ENCODE assay signal across 8 mouse cellular contexts in genomic region chr15:12205160-12205901, GRCm38 (mm10). TPM values are rescaled to one million over a fixed set of nuclear protein-coding genes. Genes with fewer than 3 reads are reported as not detected.
DNase-seq lines count a peak whose midpoint lies in the region; ATAC-seq and TF ChIP-seq lines count a peak whose summit lies in the region.

No protein-coding gene starts in this region.

- peak; percentile 78 for ATAC-seq in heart, embryonic 11.5 days (replicated peaks; ENCODE audit: insufficient number of reproducible peaks, low FRiP score, low TSS enrichment)
- peak; percentile 77 for ATAC-seq in embryonic facial prominence, embryonic 12.5 days (ENCODE audit: insufficient number of reproducible peaks, insufficient read depth, low FRiP score, low TSS enrichment)
- peak; percentile 83 for ATAC-seq in intestine, embryonic 15.5 days

- H3K9ac ChIP-seq in heart, embryonic 11.5 days (ENCODE audit: low read depth, low read length): peak overlapping the region; percentile 93
- peak overlapping the region; percentile 64 for H3K9ac ChIP-seq in CH12.LX (ENCODE audit: insufficient read depth, low read depth)
- H3K9ac ChIP-seq in embryonic facial prominence, embryonic 12.5 days: peak overlapping the region; percentile 94
- peak overlapping the region; percentile 93 for H3K9ac ChIP-seq in intestine, embryonic 15.5 days

- H3K4me2 ChIP-seq in heart, embryonic 11.5 days: peak overlapping the region; percentile 84
- peak overlapping the region; percentile 92 for H3K4me2 ChIP-seq in CH12.LX (ENCODE audit: insufficient read depth, low read depth, poor library complexity, severe bottlenecking)
- H3K4me2 ChIP-seq in embryonic facial prominence, embryonic 12.5 days (replicated peaks): peak overlapping the region; percentile 63
- H3K4me2 ChIP-seq in intestine, embryonic 15.5 days (replicated peaks): peak overlapping the region; percentile 70

- no peaks in the 10 kb centered on the region for H3K36me3 ChIP-seq in heart, embryonic 11.5 days (ENCODE audit: control insufficient read depth, insufficient read depth, low read length)
- H3K36me3 ChIP-seq in CH12.LX (replicated peaks in 1 of 2; ENCODE audit: control insufficient read depth in 1 of 2, insufficient read depth in 1 of 2, low read length in 1 of 2): peaks cover 6 to 30% of the 10 kb centered on the region in 2 experiments
- no peaks in the 10 kb centered on the region for H3K36me3 ChIP-seq in embryonic facial prominence, embryonic 12.5 days
- no peaks in the 10 kb centered on the region for H3K36me3 ChIP-seq in intestine, embryonic 15.5 days
- 0 out of 2 replicates have a peak, but pooled peaks cover 8% of the 10 kb centered on the region for H3K36me3 ChIP-seq in midbrain, embryonic 10.5 days

- TF ChIP-seq RAD21 in CH12.LX (IDR thresholded peaks at IDR 0.05; ENCODE audit: low read depth, low read length): no peak; the same call in 1 of the 2 replicates

- under 1% methylated on average over 66 of the region's 73 CpGs for WGBS in heart, embryonic 11.5 days (ENCODE audit: insufficient replicate concordance)
- WGBS in embryonic facial prominence, embryonic 12.5 days: 1% methylated on average over 54 of the region's 73 CpGs
- WGBS in intestine, embryonic 15.5 days: under 1% methylated on average over 63 of the region's 73 CpGs
- under 1% methylated on average over 73 of the region's 73 CpGs for WGBS in midbrain, embryonic 10.5 days

- H3K79me2 ChIP-seq in CH12.LX (replicated peaks; ENCODE audit: control insufficient read depth, extremely low read depth, insufficient read depth, poor library complexity, severe bottlenecking): peaks cover 22% of the 10 kb centered on the region

- dilution Hi-C loops in CH12.LX (cut with MboI; ENCODE audit: extremely low pct_ligation_motif_present, extremely low pct_unique_long_range_greater_than_20kb, low sequenced_read_pairs): no loop called here

- no peak for TF ChIP-seq POLR2A in CH12.LX (IDR thresholded peaks at IDR 0.05; ENCODE audit: low read depth, low read length)

- H3K27ac ChIP-seq in heart, embryonic 11.5 days (ENCODE audit: low read depth, low read length): peak overlapping the region; percentile 86
- H3K27ac ChIP-seq in CH12.LX (ENCODE audit: insufficient read depth, low read depth): peak overlapping the region; percentile 51; the same call in 1 of the 2 replicates
- H3K27ac ChIP-seq in embryonic facial prominence, embryonic 12.5 days: peak overlapping the region; percentile 82
- peak overlapping the region; percentile 89 for H3K27ac ChIP-seq in intestine, embryonic 15.5 days
- peak overlapping the region; percentile 94 for H3K27ac ChIP-seq in midbrain, embryonic 10.5 days (replicated peaks)

- in situ Hi-C loops in CH12.LX (cut with MboI; ENCODE audit: low pct_ligation_motif_present, low pct_unique_long_range_greater_than_20kb, low sequenced_read_pairs): loop anchor here (5.0 kb wide), 1 partner anchor 37 kb away; no protein-coding TSS in a partner anchor

- no peak for DNase-seq in heart, postnatal 4 days
- DNase-seq in CH12.LX (ENCODE audit: extremely low read depth): peak; percentile 31
- peak; percentile 52 for DNase-seq in midbrain, embryonic 10.5 days (ENCODE audit: low spot score)
- DNase-seq in right cerebral cortex, postnatal 25 days: no peak
- no peak for DNase-seq in right cerebral cortex, postnatal 36 days (ENCODE audit: low spot score in 2 of 2)

- no peak for TF ChIP-seq EP300 in CH12.LX (IDR thresholded peaks at IDR 0.05; ENCODE audit: low read length)

- no peak for TF ChIP-seq CTCF in CH12.LX (conservative IDR thresholded peaks at IDR 0.05 in 1 of 2, IDR thresholded peaks at IDR 0.05 in 1 of 2; ENCODE audit: low read depth in 2 of 2, low read length in 2 of 2)

- H3K27me3 ChIP-seq in heart, embryonic 11.5 days (ENCODE audit: control insufficient read depth, insufficient read depth, low read length): no peaks in the 10 kb centered on the region
- no peaks in the 10 kb centered on the region for H3K27me3 ChIP-seq in CH12.LX (replicated peaks)
- H3K27me3 ChIP-seq in embryonic facial prominence, embryonic 12.5 days: no peaks in the 10 kb centered on the region
- no peaks in the 10 kb centered on the region for H3K27me3 ChIP-seq in intestine, embryonic 15.5 days (replicated peaks)
- H3K27me3 ChIP-seq in midbrain, embryonic 10.5 days (ENCODE audit: low read depth, poor library complexity, severe bottlenecking): 0 out of 2 replicates have a peak, but pooled peaks cover 3% of the 10 kb centered on the region

- no peaks in the 10 kb centered on the region for H3K9me3 ChIP-seq in heart, embryonic 11.5 days (replicated peaks; ENCODE audit: control insufficient read depth, low read length)
- no peaks in the 10 kb centered on the region for H3K9me3 ChIP-seq in CH12.LX (replicated peaks; ENCODE audit: low read length)
- H3K9me3 ChIP-seq in embryonic facial prominence, embryonic 12.5 days: no peaks in the 10 kb centered on the region
- no peaks in the 10 kb centered on the region for H3K9me3 ChIP-seq in intestine, embryonic 15.5 days
- H3K9me3 ChIP-seq in midbrain, embryonic 10.5 days (replicated peaks): no peaks in the 10 kb centered on the region

- H3K4me1 ChIP-seq in heart, embryonic 11.5 days (ENCODE audit: control insufficient read depth, insufficient read depth, low read length): peaks cover 22% of the 10 kb centered on the region
- H3K4me1 ChIP-seq in CH12.LX (ENCODE audit: control insufficient read depth in 1 of 2, insufficient read depth in 2 of 2): peaks cover 14 to 35% of the 10 kb centered on the region in 2 experiments
- H3K4me1 ChIP-seq in embryonic facial prominence, embryonic 12.5 days: peaks cover 25% of the 10 kb centered on the region
- peaks cover 34% of the 10 kb centered on the region for H3K4me1 ChIP-seq in intestine, embryonic 15.5 days (replicated peaks)
- peaks cover 52% of the 10 kb centered on the region for H3K4me1 ChIP-seq in midbrain, embryonic 10.5 days

- peak overlapping the region; percentile 96 for H3K4me3 ChIP-seq in heart, embryonic 11.5 days (ENCODE audit: low read depth, low read length)
- peak overlapping the region; percentile 76 to 90 (median 80) for H3K4me3 ChIP-seq in CH12.LX (replicated peaks in 1 of 3; ENCODE audit: low read depth in 2 of 3, low read length in 2 of 3, poor library complexity in 1 of 3)
- peak overlapping the region; percentile 82 for H3K4me3 ChIP-seq in embryonic facial prominence, embryonic 12.5 days
- H3K4me3 ChIP-seq in intestine, embryonic 15.5 days (replicated peaks): peak overlapping the region; percentile 96
- peak overlapping the region; percentile 91 for H3K4me3 ChIP-seq in midbrain, embryonic 10.5 days

TF ChIP-seq in CH12.LX, 34 proteins besides CTCF, POLR2A, EP300 and RAD21:
- TF ChIP-seq NRF1 (IDR thresholded peaks at IDR 0.05; ENCODE audit: low read depth, low read length) (0 out of 2 replicates have a peak, but pooled peaks have one; percentile 1), MXI1 (IDR thresholded peaks at IDR 0.05; ENCODE audit: low read depth, low read length) (peak; percentile 35; the same call in 1 of the 2 replicates), RCOR1 (conservative IDR thresholded peaks at IDR 0.05; ENCODE audit: low read depth, low read length) (no peak), UBTF (IDR thresholded peaks at IDR 0.05; ENCODE audit: low read depth, low read length) (peak; percentile 91; the same call in 1 of the 2 replicates), HCFC1 (IDR thresholded peaks at IDR 0.05; ENCODE audit: low read depth, low read length) (no peak)

RNA-seq across cellular contexts. Expression of gene Mtmr12, which starts 0.5 kb away (rescaled TPM):
- 15.5 and 16.6 TPM in 2 replicates for polyA plus RNA-seq in heart, embryonic 11.5 days (2014; fragmentation: Nextera tagmentation; extraction: Ambion mirVana)
- 10 to 100 TPM; 19.6 to 22.4 TPM for total RNA-seq in heart, postnatal 4 days (2021)
- total RNA-seq in CH12.LX (2012; rRNA removed) (8.2 and 8.6 TPM in 2 replicates), CH12.LX (2014; rRNA removed) (11.0 and 12.3 TPM in 2 replicates)
- polyA plus RNA-seq in CH12.LX (2012; ENCODE audit: insufficient read length, low read depth): 15.3 and 16.3 TPM in 2 replicates
- 19.4 and 20.1 TPM in 2 replicates for polyA plus RNA-seq in embryonic facial prominence, embryonic 12.5 days (2016; fragmentation: Nextera tagmentation; extraction: Ambion mirVana)
- polyA plus RNA-seq in intestine, embryonic 15.5 days (2015; fragmentation: Nextera tagmentation; extraction: Ambion mirVana): 16.6 and 17.9 TPM in 2 replicates
- polyA plus RNA-seq in midbrain, embryonic 10.5 days (2016; fragmentation: Nextera tagmentation; extraction: Ambion mirVana): 18.0 and 18.7 TPM in 2 replicates

Comparison
In these comparisons a context has a peak if more than half of its experiments do, and no peak if none do; other contexts are left out.
1. DNase-seq: peak in CH12.LX (single experiment) and midbrain, embryonic 10.5 days (single experiment); none in heart, postnatal 4 days (single experiment), right cerebral cortex, postnatal 25 days (single experiment) and right cerebral cortex, postnatal 36 days (0 of 2).
2. Peak in every context shown above with its lines, with median percentiles within 50 percentile points of each other: ATAC-seq, H3K27ac ChIP-seq, H3K4me2 ChIP-seq, H3K4me3 ChIP-seq and H3K9ac ChIP-seq.